Mouse (Mus musculus) forebrain, embryonic 12.5 days (tissue): Measurements from ENCODE around the gene Dmgdh. TPM values are rescaled to one million over a fixed set of nuclear protein-coding genes. Genes with fewer than 3 reads are reported as not detected.

ENCODE experiments used
- ATAC-seq: fragments of 200-750 bp; cut with Nextera tagmentation; 2 replicates; pipeline ENCODE4 v1.8.0; 2017; ENCODE audit warnings: moderate TSS enrichment; ENCODE audit not compliant: low FRiP score
- H3K27ac ChIP-seq: fragments of 300-500 bp; sonication (generic); 2 replicates; pipeline ENCODE4 v1.5.1; 2016; ENCODE audit warnings: mild to moderate bottlenecking
- H3K27me3 ChIP-seq: fragments of 300-500 bp; sonication (generic); 2 replicates; pipeline ENCODE4 v1.6.1; 2016; ENCODE audit warnings: mild to moderate bottlenecking
- H3K36me3 ChIP-seq: fragments of 300-500 bp; sonication (generic); replicated peaks from 2 replicates; pipeline ENCODE4 v1.6.1; 2016; ENCODE audit warnings: mild to moderate bottlenecking
- H3K4me1 ChIP-seq: fragments of 300-500 bp; sonication (generic); 2 replicates; pipeline ENCODE4 v1.6.1; 2016
- H3K4me2 ChIP-seq: fragments of 300-500 bp; sonication (generic); 2 replicates; pipeline ENCODE4 v1.6.1; 2016; ENCODE audit warnings: mild to moderate bottlenecking, moderate library complexity
- H3K4me3 ChIP-seq: fragments of 300-500 bp; sonication (generic); replicated peaks from 2 replicates; pipeline ENCODE4 v1.5.1; 2016; ENCODE audit warnings: mild to moderate bottlenecking
- H3K9ac ChIP-seq: fragments of 300-500 bp; sonication (generic); 2 replicates; pipeline ENCODE4 v1.6.1; 2016; ENCODE audit warnings: mild to moderate bottlenecking
- H3K9me3 ChIP-seq: fragments of 300-500 bp; sonication (generic); 2 replicates; pipeline ENCODE4 v1.6.1; 2016
- WGBS: fragments of 180-500 bp; shearing (Covaris S2); methylation state at CpG from one replicate; pipeline ENCODE4 v1.1.7; 2016; 5-methylcytosine and 5-hydroxymethylcytosine counted together
- polyA plus RNA-seq: library from polyadenylated mRNA; unstranded; fragments of >200 nt; fragmentation: Nextera tagmentation; extraction: Ambion mirVana; gene quantifications from 2 replicates; pipeline ENCODE4 v1.2.1, GENCODE M21; 2016

The Dmgdh gene
- polyA plus RNA-seq, 1 experiment from 2014 or later = 0.08 TPM

DNA sequence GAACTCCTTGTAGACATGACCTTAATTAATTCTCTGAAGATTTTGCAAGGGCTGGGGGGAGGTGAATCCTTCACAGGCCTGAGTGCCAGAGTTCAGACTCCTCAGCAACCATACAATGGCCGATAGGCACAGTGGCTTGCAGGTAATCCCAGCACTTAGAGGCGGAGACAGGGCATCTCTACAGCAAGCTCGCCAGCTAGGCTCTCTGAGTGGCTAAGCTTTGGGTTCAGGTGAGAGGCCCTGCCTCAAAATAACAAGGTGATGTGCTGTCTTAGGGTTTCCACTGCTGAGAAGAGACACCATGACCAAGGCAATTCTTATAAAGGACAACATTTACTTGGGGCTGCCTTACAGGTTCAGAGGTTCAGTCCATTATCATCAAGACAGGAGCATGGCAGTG is 39.6 kb downstream of the Dmgdh start:
- 91% methylated on average over 3 of the region's 3 CpGs for WGBS
- Histone ChIP-seq H3K4me1 (no peaks in the 10 kb centered on the region; the same call in 1 of the 2 replicates), H3K27me3 (no peaks in the 10 kb centered on the region), H3K9me3 (no peaks in the 10 kb centered on the region), H3K27ac (no peak overlapping the region), H3K4me2 (no peak overlapping the region), H3K9ac (no peak overlapping the region), H3K36me3 (no peaks in the 10 kb centered on the region), H3K4me3 (no peak overlapping the region)
- ATAC-seq = no peak

DNA sequence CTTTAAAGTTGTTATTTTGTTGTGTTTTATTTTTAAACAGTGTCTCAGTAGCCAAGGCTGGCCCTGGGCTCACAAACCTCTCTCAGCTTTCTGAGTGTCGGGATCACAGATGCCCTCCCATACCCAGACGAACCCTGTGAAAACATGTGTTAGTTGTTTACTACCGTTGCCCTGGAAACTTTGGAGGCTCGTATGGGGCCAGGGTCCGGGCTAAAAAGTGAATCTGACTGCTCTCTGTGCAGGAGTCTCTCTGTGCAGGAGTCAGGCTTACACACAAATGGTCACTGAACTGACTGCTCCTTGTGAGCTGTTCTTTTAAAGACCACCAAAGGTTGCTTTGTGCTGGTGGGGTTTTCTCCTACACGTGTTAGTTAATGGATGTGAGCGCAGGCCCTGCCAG is 42.9 kb downstream of the Dmgdh start:
- no peaks in the 10 kb centered on the region for H3K36me3 ChIP-seq
- ATAC-seq = no peak
- H3K27me3 ChIP-seq = no peaks in the 10 kb centered on the region
- 44% methylated on average over 7 of the region's 7 CpGs for WGBS
- no peak overlapping the region for H3K4me3 ChIP-seq
- no peaks in the 10 kb centered on the region; the same call in 1 of the 2 replicates for H3K4me1 ChIP-seq
- H3K4me2 ChIP-seq = no peak overlapping the region
- H3K27ac ChIP-seq = no peak overlapping the region
- no peak overlapping the region for H3K9ac ChIP-seq
- H3K9me3 ChIP-seq = no peaks in the 10 kb centered on the region

DNA sequence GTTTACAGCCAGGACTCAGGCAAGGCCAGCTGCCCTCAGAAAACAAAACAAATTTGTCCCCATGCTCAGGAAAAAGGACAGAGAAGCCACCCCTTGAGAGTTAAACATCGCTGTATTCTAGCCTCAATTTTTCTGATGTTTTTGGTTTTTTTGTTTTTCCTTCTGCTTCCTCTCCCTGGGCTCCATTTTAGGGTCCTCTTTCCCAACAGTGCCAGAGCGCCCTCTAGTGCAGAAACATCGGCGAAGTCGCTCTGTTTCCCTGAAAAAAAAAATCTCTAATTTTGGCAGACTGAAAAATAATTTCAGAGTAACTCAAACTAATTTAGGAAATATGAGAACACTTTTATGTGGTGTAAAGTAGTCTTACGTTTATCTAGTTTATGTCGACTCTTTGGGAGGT is 44.7 kb downstream of the Dmgdh start:
- ATAC-seq = no peak
- H3K4me1 ChIP-seq = no peaks in the 10 kb centered on the region; the same call in 1 of the 2 replicates
- WGBS = 4% methylated on average over 7 of the region's 7 CpGs
- no peak overlapping the region for H3K9ac ChIP-seq
- no peaks in the 10 kb centered on the region for H3K36me3 ChIP-seq
- H3K27ac ChIP-seq = no peak overlapping the region
- H3K27me3 ChIP-seq = no peaks in the 10 kb centered on the region
- no peaks in the 10 kb centered on the region for H3K9me3 ChIP-seq
- H3K4me3 ChIP-seq = no peak overlapping the region
- H3K4me2 ChIP-seq = no peak overlapping the region

DNA sequence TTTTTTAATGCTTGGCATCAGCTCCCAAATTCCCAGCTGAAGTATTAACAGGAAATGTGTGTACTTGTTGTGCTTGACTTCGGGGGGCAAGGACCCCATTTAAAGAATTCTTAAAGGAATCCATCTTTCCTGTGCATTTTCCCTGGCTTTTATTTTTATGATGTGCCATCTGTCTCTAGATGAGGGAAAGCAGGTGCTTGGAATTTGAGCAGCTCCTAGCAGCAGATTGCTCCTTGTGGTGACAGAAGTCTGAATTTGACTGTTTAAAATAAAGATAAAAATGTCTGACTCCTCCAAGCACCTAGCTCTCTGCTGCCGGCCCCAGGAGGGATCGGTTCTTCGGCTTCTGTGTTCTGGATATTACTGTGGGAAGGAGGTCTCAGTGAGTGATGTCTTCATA is 47.7 kb downstream of the Dmgdh start:
- no peak overlapping the region for H3K27ac ChIP-seq
- H3K9me3 ChIP-seq = no peaks in the 10 kb centered on the region
- no peak overlapping the region for H3K9ac ChIP-seq
- no peak overlapping the region for H3K4me3 ChIP-seq
- H3K36me3 ChIP-seq = no peaks in the 10 kb centered on the region
- H3K4me1 ChIP-seq = no peaks in the 10 kb centered on the region; the same call in 1 of the 2 replicates
- H3K4me2 ChIP-seq = no peak overlapping the region
- WGBS = 89% methylated on average over 4 of the region's 4 CpGs
- H3K27me3 ChIP-seq = no peaks in the 10 kb centered on the region
- no peak for ATAC-seq

DNA sequence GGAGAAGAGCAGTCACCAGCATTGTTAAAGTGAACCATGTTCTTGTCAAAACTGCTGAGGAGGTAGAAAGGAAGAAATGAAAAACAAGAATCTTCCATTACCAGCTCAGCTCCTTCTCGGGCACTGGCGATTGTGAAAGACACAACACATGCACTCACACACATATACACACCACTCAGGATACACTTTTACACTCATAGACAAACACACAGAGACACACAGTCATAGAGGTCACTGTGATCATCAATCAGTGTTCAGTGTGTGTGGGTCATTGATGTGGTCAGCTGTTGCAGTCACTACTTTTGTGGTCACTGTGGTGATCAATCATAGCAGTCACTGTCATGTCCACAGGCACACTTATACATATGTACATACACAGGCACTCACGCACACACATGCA is 49.2 kb downstream of the Dmgdh start:
- Histone ChIP-seq H3K4me1 (no peaks in the 10 kb centered on the region), H3K9me3 (no peaks in the 10 kb centered on the region), H3K36me3 (no peaks in the 10 kb centered on the region), H3K4me2 (no peak overlapping the region), H3K27ac (no peak overlapping the region), H3K4me3 (no peak overlapping the region), H3K9ac (no peak overlapping the region), H3K27me3 (no peaks in the 10 kb centered on the region)
- 91% methylated on average over 3 of the region's 3 CpGs for WGBS
- ATAC-seq = no peak

DNA sequence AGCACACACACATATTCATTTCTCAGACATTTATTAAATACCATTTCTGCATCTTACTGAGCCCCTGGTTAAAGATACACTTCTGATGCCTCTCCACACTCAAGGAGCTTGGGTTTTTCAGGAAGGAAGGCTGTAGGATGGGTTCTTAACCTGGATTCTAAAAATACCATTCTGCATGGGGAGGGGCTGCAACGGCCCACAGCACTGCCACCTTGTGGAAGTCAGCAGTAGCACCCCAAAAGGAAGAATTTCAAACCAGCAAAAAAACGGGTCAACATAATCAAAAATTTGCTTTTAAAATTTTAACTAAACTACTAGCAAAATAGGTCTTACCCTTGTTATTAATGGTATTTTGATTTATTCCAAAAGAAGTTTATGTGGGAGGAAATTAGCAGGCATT is 50.0 kb downstream of the Dmgdh start:
- Histone ChIP-seq H3K27me3 (no peaks in the 10 kb centered on the region), H3K9ac (no peak overlapping the region), H3K4me1 (no peaks in the 10 kb centered on the region), H3K4me3 (no peak overlapping the region), H3K27ac (no peak overlapping the region), H3K9me3 (no peaks in the 10 kb centered on the region), H3K36me3 (no peaks in the 10 kb centered on the region), H3K4me2 (no peak overlapping the region)
- 39% methylated on average over 2 of the region's 2 CpGs for WGBS
- no peak for ATAC-seq

DNA sequence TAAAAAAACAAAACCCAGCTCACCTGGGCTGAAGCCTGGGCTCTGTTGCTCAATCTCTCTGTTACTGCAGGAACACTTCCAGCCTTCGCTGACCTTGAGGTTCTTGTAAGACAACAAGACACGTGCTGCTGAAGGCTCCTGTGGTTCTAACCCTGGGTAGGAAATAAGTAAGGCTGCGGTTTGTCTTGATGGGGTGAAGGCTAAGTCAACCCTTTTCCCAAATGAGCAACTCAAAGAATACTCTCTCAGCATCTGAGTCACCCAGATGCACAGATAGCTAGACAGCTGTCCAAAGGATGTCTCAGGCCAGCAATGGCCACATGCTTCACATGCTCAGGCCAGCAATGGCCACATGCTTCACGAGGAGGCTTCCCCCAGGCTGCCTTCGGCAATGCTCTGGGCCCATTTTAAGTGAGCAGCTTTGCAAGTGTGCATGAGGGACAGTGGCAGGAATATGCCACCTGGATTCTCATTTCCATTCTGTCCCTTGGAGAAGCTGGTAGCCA is 61.0 kb downstream of the Dmgdh start:
- no peak overlapping the region for H3K27ac ChIP-seq
- H3K9me3 ChIP-seq = no peaks in the 10 kb centered on the region
- no peaks in the 10 kb centered on the region for H3K4me1 ChIP-seq
- no peak for ATAC-seq
- no peak overlapping the region for H3K9ac ChIP-seq
- no peak overlapping the region for H3K4me2 ChIP-seq
- H3K4me3 ChIP-seq = no peak overlapping the region
- no peaks in the 10 kb centered on the region for H3K36me3 ChIP-seq
- WGBS = 85% methylated on average over 5 of the region's 5 CpGs
- no peaks in the 10 kb centered on the region for H3K27me3 ChIP-seq

DNA sequence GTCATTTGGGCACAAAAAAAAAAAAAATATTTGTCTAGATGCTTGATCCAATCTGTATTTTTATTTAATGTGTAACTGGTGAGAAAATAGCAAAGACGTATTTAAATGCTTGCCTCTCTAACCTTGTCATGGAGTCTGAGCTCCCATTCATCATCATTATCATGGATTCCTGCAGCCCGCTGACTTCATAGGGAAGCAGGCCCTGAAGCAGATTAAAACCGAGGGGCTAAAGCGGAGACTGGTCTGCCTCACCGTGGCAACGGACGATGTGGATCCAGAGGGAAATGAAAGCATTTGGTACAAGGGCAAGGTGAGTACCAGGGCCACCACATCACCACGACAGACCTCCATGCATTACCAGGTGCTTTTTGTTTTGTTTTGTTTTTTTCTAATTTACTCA is 69.9 kb downstream of the Dmgdh start:
- no peaks in the 10 kb centered on the region for H3K4me1 ChIP-seq
- H3K4me3 ChIP-seq = no peak overlapping the region
- ATAC-seq = no peak
- no peaks in the 10 kb centered on the region for H3K9me3 ChIP-seq
- H3K9ac ChIP-seq = no peak overlapping the region
- WGBS = 45% methylated on average over 8 of the region's 8 CpGs
- H3K27ac ChIP-seq = no peak overlapping the region
- no peaks in the 10 kb centered on the region for H3K36me3 ChIP-seq
- H3K4me2 ChIP-seq = no peak overlapping the region
- H3K27me3 ChIP-seq = no peaks in the 10 kb centered on the region

DNA sequence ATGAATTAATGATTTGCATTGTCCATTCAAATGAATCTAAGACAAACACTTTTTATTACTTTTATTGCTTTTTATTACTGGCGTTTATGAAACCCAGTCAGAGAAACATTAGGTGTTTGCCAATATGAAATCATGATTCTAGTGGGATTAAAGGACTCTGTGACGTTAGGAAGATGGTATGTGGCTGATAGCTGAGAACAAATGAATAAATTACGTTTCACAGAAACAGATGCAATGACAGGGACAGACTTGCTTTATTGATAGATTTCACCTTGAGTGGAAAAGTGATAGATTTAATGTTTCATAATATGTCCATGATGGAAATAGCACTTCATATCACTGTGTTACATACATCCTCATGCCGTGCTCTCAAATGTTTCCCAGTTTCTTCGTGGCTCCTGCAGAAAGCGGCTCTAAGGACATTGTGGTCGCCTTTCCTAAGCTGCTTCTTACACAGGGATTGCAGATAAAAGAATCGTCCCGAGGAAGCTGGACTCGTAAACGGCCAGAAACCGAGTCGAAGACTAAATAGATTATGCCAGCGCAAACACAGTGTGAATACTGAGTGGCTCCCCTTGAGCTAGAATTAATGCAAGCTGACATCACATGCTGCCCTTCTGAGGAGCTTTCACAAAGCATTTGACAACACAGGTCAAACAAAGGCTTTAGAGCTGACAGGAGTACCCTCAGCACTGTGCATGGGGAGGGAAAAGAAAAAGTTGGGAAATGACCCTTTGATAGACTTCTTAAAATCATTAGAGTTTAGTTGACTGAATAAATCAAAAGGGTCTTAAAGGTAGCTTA is 78.6 kb downstream of the Dmgdh start:
- 27% methylated on average over 14 of the region's 14 CpGs for WGBS
- Histone ChIP-seq H3K36me3 (no peaks in the 10 kb centered on the region), H3K9ac (no peak overlapping the region), H3K27ac (peak overlapping the region; percentile 62), H3K4me3 (no peak overlapping the region), H3K4me1 (peaks cover 18% of the 10 kb centered on the region), H3K4me2 (peak overlapping the region; percentile 36), H3K27me3 (no peaks in the 10 kb centered on the region), H3K9me3 (no peaks in the 10 kb centered on the region)
- peak; percentile 89 for ATAC-seq

DNA sequence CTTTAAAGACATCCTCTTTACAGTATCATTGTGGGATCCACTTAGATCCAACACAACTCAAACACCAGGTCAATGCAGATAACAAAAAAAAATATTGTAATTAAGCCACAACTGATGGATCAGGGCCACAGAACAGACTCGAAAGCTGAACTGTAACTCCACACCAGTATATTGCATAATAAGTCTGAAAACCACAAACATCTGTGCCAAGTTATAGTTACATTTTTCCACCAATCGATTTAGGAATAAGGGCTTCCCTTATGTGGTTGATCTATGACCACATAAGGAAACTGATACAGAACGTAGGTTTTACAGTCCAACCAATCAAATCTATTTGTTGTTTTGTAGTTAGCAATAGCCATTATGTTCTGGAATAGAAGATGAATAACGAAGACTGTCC is 80.9 kb downstream of the Dmgdh start:
- 87% methylated on average over 4 of the region's 4 CpGs for WGBS
- Histone ChIP-seq H3K4me1 (peaks cover 24% of the 10 kb centered on the region), H3K4me3 (no peak overlapping the region), H3K9me3 (no peaks in the 10 kb centered on the region), H3K4me2 (no peak overlapping the region), H3K27me3 (no peaks in the 10 kb centered on the region), H3K9ac (no peak overlapping the region), H3K36me3 (no peaks in the 10 kb centered on the region), H3K27ac (no peak overlapping the region)
- ATAC-seq = no peak

DNA sequence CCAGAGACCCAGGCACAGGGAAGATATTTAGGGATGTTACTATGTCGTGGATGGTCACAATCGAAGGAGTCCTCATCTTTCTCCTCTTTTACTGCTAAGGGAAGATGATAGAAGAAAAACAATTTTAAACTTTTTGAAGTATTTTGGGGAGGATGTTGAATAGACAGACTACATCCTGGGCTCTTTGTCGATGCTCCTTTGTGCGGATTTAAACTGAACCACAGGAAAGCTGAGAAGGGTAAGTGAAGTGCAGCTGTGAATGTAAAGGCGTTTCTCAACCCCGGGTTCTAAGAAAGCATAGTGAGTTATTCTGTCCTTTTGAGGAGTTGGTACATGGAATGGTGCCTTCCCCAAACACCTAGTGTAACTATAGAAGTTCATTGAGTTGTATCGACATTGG is 82.4 kb downstream of the Dmgdh start:
- Histone ChIP-seq H3K4me1 (peaks cover 24% of the 10 kb centered on the region), H3K9ac (no peak overlapping the region), H3K27ac (no peak overlapping the region), H3K36me3 (no peaks in the 10 kb centered on the region), H3K27me3 (no peaks in the 10 kb centered on the region), H3K9me3 (no peaks in the 10 kb centered on the region), H3K4me2 (no peak overlapping the region), H3K4me3 (no peak overlapping the region)
- ATAC-seq = no peak
- 91% methylated on average over 7 of the region's 7 CpGs for WGBS

DNA sequence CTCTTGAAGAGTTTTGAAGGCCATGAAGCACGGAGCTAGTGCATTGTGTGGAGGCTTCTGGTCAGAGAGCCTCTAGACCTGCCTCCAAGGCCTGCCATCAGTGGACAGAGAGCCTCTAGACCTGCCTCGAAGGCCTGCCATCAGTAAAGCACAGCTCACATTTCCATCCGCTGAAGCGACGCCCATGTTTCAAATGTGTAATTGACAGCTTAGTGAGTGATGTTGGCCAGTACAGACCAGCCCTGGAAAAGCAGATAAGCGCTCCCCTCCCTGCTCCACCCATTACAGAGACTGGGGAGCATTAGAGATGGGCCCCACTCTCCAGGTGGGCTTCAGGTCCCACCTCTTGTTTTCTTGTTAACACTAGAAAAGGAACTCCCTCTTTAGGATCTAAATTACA is 83.3 kb downstream of the Dmgdh start:
- H3K9ac ChIP-seq = no peak overlapping the region
- no peaks in the 10 kb centered on the region for H3K36me3 ChIP-seq
- peaks cover 18% of the 10 kb centered on the region for H3K4me1 ChIP-seq
- no peak for ATAC-seq
- 94% methylated on average over 6 of the region's 6 CpGs for WGBS
- H3K9me3 ChIP-seq = no peaks in the 10 kb centered on the region
- H3K4me2 ChIP-seq = no peak overlapping the region
- H3K4me3 ChIP-seq = no peak overlapping the region
- no peaks in the 10 kb centered on the region for H3K27me3 ChIP-seq
- no peak overlapping the region for H3K27ac ChIP-seq
